Mouse (Mus musculus): Measurements from ENCODE around the gene Stim2.

The Stim2 gene

GRCm38 (mm10) chr5:53998146-53998742 is at the start of gene Stim2:
Gene Stim2 (plus strand): TSS chr5:53998499.
- DNase-seq (ENCODE audit: low spot score), result peak; percentile 96

GRCm38 (mm10) chr5:53948606-53949266 is 49.6 kb upstream of the Stim2 start:
- DNase-seq (ENCODE audit: low spot score), result no peak

- DNase-seq (ENCODE audit: low spot score), result no peak
Observed at GRCm38 (mm10) chr5:53950189-53950588, 48.1 kb upstream of the Stim2 start.

GRCm38 (mm10) chr5:53953216-53953615 is 45.1 kb upstream of the Stim2 start:
- no peak for DNase-seq (ENCODE audit: low spot score)

- DNase-seq (ENCODE audit: low spot score), result no peak
Observed at GRCm38 (mm10) chr5:53953797-53954196, 44.5 kb upstream of the Stim2 start.

GRCm38 (mm10) chr5:53955966-53956365 is 42.3 kb upstream of the Stim2 start:
- no peak for DNase-seq (ENCODE audit: low spot score)

- DNase-seq (ENCODE audit: low spot score), result no peak
Observed at GRCm38 (mm10) chr5:53956396-53957314, 41.6 kb upstream of the Stim2 start.

- no peak for DNase-seq (ENCODE audit: low spot score)
Observed at GRCm38 (mm10) chr5:53957348-53957747, 41.0 kb upstream of the Stim2 start.

GRCm38 (mm10) chr5:53961229-53961628 is 37.1 kb upstream of the Stim2 start:
- no peak for DNase-seq (ENCODE audit: low spot score)

GRCm38 (mm10) chr5:53961830-53962515 is 36.3 kb upstream of the Stim2 start:
- no peak for DNase-seq (ENCODE audit: low spot score)

- DNase-seq (ENCODE audit: low spot score), result no peak
Observed at GRCm38 (mm10) chr5:53965656-53966055, 32.6 kb upstream of the Stim2 start.

GRCm38 (mm10) chr5:53967560-53967959 is 30.7 kb upstream of the Stim2 start:
- DNase-seq (ENCODE audit: low spot score), result no peak

- no peak for DNase-seq (ENCODE audit: low spot score)
Observed at GRCm38 (mm10) chr5:53970178-53970577, 28.1 kb upstream of the Stim2 start.

GRCm38 (mm10) chr5:53971201-53971600 is 27.1 kb upstream of the Stim2 start:
- DNase-seq (ENCODE audit: low spot score), result no peak

- no peak for DNase-seq (ENCODE audit: low spot score)
Observed at GRCm38 (mm10) chr5:53972905-53973304, 25.4 kb upstream of the Stim2 start.

GRCm38 (mm10) chr5:53976497-53976896 is 21.8 kb upstream of the Stim2 start:
- DNase-seq (ENCODE audit: low spot score), result no peak

GRCm38 (mm10) chr5:53977060-53977459 is 21.2 kb upstream of the Stim2 start:
- DNase-seq (ENCODE audit: low spot score), result no peak

- no peak for DNase-seq (ENCODE audit: low spot score)
Observed at GRCm38 (mm10) chr5:53983358-53983757, 14.9 kb upstream of the Stim2 start.

GRCm38 (mm10) chr5:53985632-53986031 is 12.7 kb upstream of the Stim2 start:
- DNase-seq (ENCODE audit: low spot score), result no peak

- DNase-seq (ENCODE audit: low spot score), result no peak
Observed at GRCm38 (mm10) chr5:53987496-53987895, 10.8 kb upstream of the Stim2 start.

- DNase-seq (ENCODE audit: low spot score), result no peak
Observed at GRCm38 (mm10) chr5:53988053-53988452, 10.2 kb upstream of the Stim2 start.

GRCm38 (mm10) chr5:53992616-53993015 is 5.7 kb upstream of the Stim2 start:
- DNase-seq (ENCODE audit: low spot score), result peak; percentile 67

Measured in layer of hippocampus, adult 11-12 months (tissue).